Mouse (Mus musculus): Measurements from ENCODE around the gene Smoc1. TPM values are rescaled to one million over a fixed set of nuclear protein-coding genes. Genes with fewer than 3 reads are reported as not detected.

Gene Smoc1
- total and polyA plus RNA-seq, 2 experiments from 2014 or later, result 2.7 to 5.9 TPM

DNA sequence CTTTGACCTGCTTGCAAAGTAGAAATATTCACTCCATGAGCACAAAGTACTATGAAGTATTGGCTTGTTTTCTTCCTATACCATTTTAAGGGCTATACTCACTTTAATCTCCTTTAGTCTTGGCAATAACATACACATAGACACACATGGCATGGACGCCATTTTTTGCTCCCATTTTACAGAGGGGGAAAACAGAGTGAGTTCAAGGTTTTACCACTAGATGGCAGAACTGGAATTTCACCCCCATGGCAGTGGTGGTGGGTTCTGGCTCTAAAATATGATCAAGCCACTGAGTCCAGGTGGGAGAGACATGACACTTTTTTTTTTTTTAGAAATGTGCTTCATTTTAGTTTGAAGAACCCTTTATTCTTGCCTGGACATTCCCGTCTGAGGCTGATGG, 1.6 kb upstream of the Smoc1 start:
- ATAC-seq (ENCODE audit: insufficient read depth, low read depth) (no peak), DNase-seq (ENCODE audit: low spot score) (no peak)
- Histone ChIP-seq H3K4me1 (ENCODE audit: control insufficient read depth, insufficient read depth) (no peaks in the 10 kb centered on the region), H3K27ac (ENCODE audit: low read depth) (no peak overlapping the region), H3K36me3 (replicated peaks; ENCODE audit: control insufficient read depth, insufficient read depth, low read length) (no peaks in the 10 kb centered on the region), H3K4me2 (ENCODE audit: low read depth, low read length) (no peak overlapping the region), H3K27me3 (ENCODE audit: control insufficient read depth, insufficient read depth, low read length) (peaks cover 49% of the 10 kb centered on the region), H3K9ac (replicated peaks; ENCODE audit: low read depth, low read length) (no peak overlapping the region), H3K9me3 (replicated peaks; ENCODE audit: control insufficient read depth, low read length) (no peaks in the 10 kb centered on the region), H3K4me3 (ENCODE audit: low read depth, low read length) (no peak overlapping the region)
- 68% methylated on average over 2 of the region's 2 CpGs for WGBS
- TF ChIP-seq CTCF (IDR thresholded peaks at IDR 0.05; ENCODE audit: low read depth), result no peak
- TF ChIP-seq EP300 (IDR thresholded peaks at IDR 0.05; ENCODE audit: low read depth), result no peak

DNA sequence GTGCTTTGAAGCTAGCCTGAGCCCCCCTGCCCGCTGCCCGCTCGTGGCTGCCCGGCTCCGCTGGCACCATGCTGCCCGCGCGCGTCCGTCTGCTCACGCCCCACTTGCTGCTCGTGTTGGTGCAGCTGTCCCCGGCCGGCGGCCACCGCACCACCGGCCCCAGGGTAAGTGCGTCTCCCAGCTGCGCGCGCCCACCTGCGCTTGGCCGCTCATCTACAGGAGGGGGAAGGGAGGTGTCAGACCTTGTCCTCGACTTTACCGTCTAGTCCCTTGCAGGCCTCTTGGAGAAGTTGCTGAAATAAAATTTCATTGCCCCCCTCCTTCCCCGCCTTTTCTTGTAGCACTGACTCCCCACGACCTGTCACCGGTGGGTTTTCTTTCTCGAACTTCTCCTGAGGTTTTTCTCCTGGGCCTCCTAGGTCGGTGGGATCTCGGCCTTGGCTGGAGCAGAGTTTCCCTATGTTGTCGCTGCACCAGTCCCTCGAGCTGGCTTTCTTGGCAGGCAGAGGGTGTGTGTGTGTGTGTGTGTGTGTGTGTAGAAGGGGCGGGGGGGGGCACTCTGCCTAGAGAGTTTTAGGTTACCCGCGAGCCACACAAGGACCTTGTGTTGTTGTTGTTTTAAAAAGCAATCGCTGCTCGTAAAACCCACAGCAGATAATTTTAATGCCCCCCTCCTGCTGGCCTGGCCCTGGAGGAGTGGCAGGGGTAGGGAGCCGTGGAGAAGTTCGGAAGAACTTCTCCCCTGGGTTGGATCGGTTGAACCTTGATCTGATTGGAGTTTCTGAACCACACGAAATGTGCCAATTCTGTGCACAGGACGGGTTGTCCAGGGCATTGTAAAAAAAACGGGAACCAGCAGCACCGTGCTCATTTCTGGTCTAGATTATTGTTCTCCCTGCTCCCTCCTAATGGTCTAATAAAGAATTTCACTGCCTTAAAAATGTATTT, 661 bp downstream of the Smoc1 start:
- Histone ChIP-seq H3K9me3 (replicated peaks; ENCODE audit: control insufficient read depth, low read length) (no peaks in the 10 kb centered on the region), H3K4me1 (ENCODE audit: control insufficient read depth, insufficient read depth) (no peaks in the 10 kb centered on the region), H3K9ac (replicated peaks; ENCODE audit: low read depth, low read length) (no peak overlapping the region), H3K36me3 (replicated peaks; ENCODE audit: control insufficient read depth, insufficient read depth, low read length) (no peaks in the 10 kb centered on the region), H3K4me2 (ENCODE audit: low read depth, low read length) (peak overlapping the region; percentile 78), H3K4me3 (ENCODE audit: low read depth, low read length) (peak overlapping the region; percentile 46), H3K27ac (ENCODE audit: low read depth) (no peak overlapping the region), H3K27me3 (ENCODE audit: control insufficient read depth, insufficient read depth, low read length) (peaks cover 54% of the 10 kb centered on the region)
- DNase-seq (ENCODE audit: low spot score) (no peak), ATAC-seq (ENCODE audit: insufficient read depth, low read depth) (peak; percentile 42)
- TF ChIP-seq EP300 (IDR thresholded peaks at IDR 0.05; ENCODE audit: low read depth), result no peak
- TF ChIP-seq CTCF (IDR thresholded peaks at IDR 0.05; ENCODE audit: low read depth), result no peak
- WGBS, result 6% methylated on average over 45 of the region's 45 CpGs

DNA sequence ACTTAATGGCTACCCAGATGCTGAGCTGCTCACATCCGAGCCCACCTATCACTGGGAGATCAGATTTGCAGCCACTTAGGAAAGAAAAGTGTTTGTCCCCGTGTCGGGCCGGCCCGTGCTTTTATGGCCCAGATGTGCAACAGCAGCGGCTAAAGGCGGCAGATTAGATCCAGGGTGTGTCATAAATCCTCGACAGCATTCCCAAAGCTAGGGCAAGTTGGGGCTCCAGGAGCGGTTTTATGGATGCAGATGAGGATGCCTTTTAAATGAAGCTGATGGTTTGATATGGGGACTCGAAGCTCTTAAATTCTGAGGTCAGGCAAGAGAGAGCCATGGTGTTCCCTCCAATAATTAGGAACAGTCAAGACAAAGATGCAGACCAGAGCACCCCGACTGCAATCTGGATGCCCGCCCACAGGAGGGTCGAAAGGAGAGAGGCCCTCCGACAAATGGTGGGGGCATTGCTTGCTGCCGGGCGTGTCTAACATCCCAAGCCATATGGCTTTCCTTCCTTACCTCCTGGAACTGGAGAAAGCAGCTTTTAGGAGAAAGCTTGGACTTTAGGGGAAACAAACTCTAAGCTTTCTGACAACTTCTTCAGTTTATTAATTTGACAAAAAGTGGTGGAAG, 1.8 kb downstream of the Smoc1 start:
- Histone ChIP-seq H3K9ac (replicated peaks; ENCODE audit: low read depth, low read length) (no peak overlapping the region), H3K9me3 (replicated peaks; ENCODE audit: control insufficient read depth, low read length) (no peaks in the 10 kb centered on the region), H3K36me3 (replicated peaks; ENCODE audit: control insufficient read depth, insufficient read depth, low read length) (no peaks in the 10 kb centered on the region), H3K27ac (ENCODE audit: low read depth) (no peak overlapping the region), H3K4me2 (ENCODE audit: low read depth, low read length) (0 out of 2 replicates have a peak overlapping the region, but pooled peaks have one; percentile 3), H3K4me1 (ENCODE audit: control insufficient read depth, insufficient read depth) (no peaks in the 10 kb centered on the region), H3K4me3 (ENCODE audit: low read depth, low read length) (0 out of 2 replicates have a peak overlapping the region, but pooled peaks have one; percentile 46), H3K27me3 (ENCODE audit: control insufficient read depth, insufficient read depth, low read length) (peaks cover 54% of the 10 kb centered on the region)
- 46% methylated on average over 16 of the region's 16 CpGs for WGBS
- no peak for DNase-seq (ENCODE audit: low spot score)
- ATAC-seq (ENCODE audit: insufficient read depth, low read depth), result no peak
- TF ChIP-seq EP300 (IDR thresholded peaks at IDR 0.05; ENCODE audit: low read depth), result no peak
- TF ChIP-seq CTCF (IDR thresholded peaks at IDR 0.05; ENCODE audit: low read depth), result no peak

DNA sequence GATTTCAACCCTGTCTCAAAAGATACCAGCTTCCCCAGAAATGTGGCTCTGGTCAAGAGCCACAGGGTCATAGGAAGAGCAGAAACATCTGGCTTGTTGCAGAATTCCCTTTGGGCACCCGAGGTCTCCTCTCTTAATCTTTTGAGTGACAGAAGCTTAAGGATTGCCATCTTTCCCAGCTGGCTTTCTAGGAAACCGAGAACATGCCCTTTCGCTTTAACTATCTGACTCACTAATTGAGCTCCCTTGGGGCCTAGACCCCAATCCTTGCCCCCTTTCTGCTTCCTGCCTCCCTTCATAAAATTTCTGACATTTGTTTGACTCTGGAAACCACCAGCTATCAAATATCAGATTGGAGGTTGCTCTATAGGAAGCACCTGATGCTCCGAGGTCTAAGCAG, 3.1 kb downstream of the Smoc1 start:
- DNase-seq (ENCODE audit: low spot score) (no peak), ATAC-seq (ENCODE audit: insufficient read depth, low read depth) (no peak)
- H3K9ac ChIP-seq (replicated peaks; ENCODE audit: low read depth, low read length), result no peak overlapping the region
- H3K9me3 ChIP-seq (replicated peaks; ENCODE audit: control insufficient read depth, low read length), result no peaks in the 10 kb centered on the region
- H3K4me2 ChIP-seq (ENCODE audit: low read depth, low read length), result no peak overlapping the region
- H3K4me3 ChIP-seq (ENCODE audit: low read depth, low read length), result no peak overlapping the region
- H3K36me3 ChIP-seq (replicated peaks; ENCODE audit: control insufficient read depth, insufficient read depth, low read length), result no peaks in the 10 kb centered on the region
- TF ChIP-seq CTCF (IDR thresholded peaks at IDR 0.05; ENCODE audit: low read depth) (no peak), EP300 (IDR thresholded peaks at IDR 0.05; ENCODE audit: low read depth) (no peak)
- WGBS, result 41% methylated on average over 4 of the region's 4 CpGs
- no peak overlapping the region for H3K27ac ChIP-seq (ENCODE audit: low read depth)
- H3K4me1 ChIP-seq (ENCODE audit: control insufficient read depth, insufficient read depth), result no peaks in the 10 kb centered on the region
- peaks cover 48% of the 10 kb centered on the region for H3K27me3 ChIP-seq (ENCODE audit: control insufficient read depth, insufficient read depth, low read length)

DNA sequence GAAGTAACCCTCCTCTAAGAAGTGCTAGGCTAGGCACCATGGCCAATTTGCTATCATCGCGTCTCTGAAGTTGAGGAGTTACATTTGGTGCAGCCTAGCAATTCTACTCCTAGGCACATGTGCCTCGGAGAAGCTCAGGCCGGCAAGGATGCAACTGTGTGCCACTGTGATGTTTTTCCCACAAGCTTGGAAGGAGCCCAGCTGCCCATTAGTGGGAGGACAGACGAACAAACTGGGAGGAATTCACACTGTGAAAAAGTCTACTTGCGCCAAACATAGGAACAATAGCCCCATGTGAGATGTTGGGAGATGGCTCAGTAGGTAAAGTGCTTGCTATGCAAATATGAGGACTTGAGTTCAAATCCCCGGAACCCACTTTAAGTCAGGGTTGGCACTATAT, 5.0 kb downstream of the Smoc1 start:
- no peak for DNase-seq (ENCODE audit: low spot score)
- Histone ChIP-seq H3K27ac (ENCODE audit: low read depth) (no peak overlapping the region), H3K4me2 (ENCODE audit: low read depth, low read length) (no peak overlapping the region), H3K4me1 (ENCODE audit: control insufficient read depth, insufficient read depth) (no peaks in the 10 kb centered on the region), H3K9me3 (replicated peaks; ENCODE audit: control insufficient read depth, low read length) (no peaks in the 10 kb centered on the region), H3K9ac (replicated peaks; ENCODE audit: low read depth, low read length) (no peak overlapping the region), H3K36me3 (replicated peaks; ENCODE audit: control insufficient read depth, insufficient read depth, low read length) (no peaks in the 10 kb centered on the region), H3K27me3 (ENCODE audit: control insufficient read depth, insufficient read depth, low read length) (peaks cover 32% of the 10 kb centered on the region), H3K4me3 (ENCODE audit: low read depth, low read length) (no peak overlapping the region)
- 70% methylated on average over 7 of the region's 7 CpGs for WGBS
- TF ChIP-seq EP300 (IDR thresholded peaks at IDR 0.05; ENCODE audit: low read depth) (no peak), CTCF (IDR thresholded peaks at IDR 0.05; ENCODE audit: low read depth) (no peak)
- no peak for ATAC-seq (ENCODE audit: insufficient read depth, low read depth)
